Mouse (Mus musculus) frontal cortex, postnatal 14 days (tissue): Measurements from ENCODE around the gene Abhd2.

Experiments
- DNase-seq, 2 experiments: peaks; one replicate each; pipeline ENCODE4 v3.0.0; 2022; ENCODE audit warnings: low spot score in 2 of 2

Gene Abhd2

GRCm38 (mm10) chr7:79323855-79324254, 50.9 kb downstream of the Abhd2 start:
- no peak for DNase-seq

GRCm38 (mm10) chr7:79328769-79329168, 55.8 kb downstream of the Abhd2 start:
- no peak for DNase-seq

GRCm38 (mm10) chr7:79331197-79331596, 58.2 kb downstream of the Abhd2 start:
- DNase-seq = no peak

GRCm38 (mm10) chr7:79333419-79333818, 60.4 kb downstream of the Abhd2 start:
- DNase-seq = no peak

GRCm38 (mm10) chr7:79336362-79336910, 63.4 kb downstream of the Abhd2 start:
- DNase-seq = no peak

GRCm38 (mm10) chr7:79345902-79346301, 72.9 kb downstream of the Abhd2 start:
- DNase-seq = no peak

- DNase-seq = no peak
Measured at GRCm38 (mm10) chr7:79346555-79347075, 73.6 kb downstream of the Abhd2 start.

- no peak for DNase-seq
Measured at GRCm38 (mm10) chr7:79347108-79347813, 74.3 kb downstream of the Abhd2 start.

GRCm38 (mm10) chr7:79348816-79349215, 75.8 kb downstream of the Abhd2 start:
- no peak for DNase-seq

GRCm38 (mm10) chr7:79349738-79350386, 76.9 kb downstream of the Abhd2 start:
- DNase-seq = peak; percentile 67 to 79

- peak; percentile 71 to 82 for DNase-seq
Measured at GRCm38 (mm10) chr7:79358350-79359182, 85.6 kb downstream of the Abhd2 start.

- no peak for DNase-seq
Measured at GRCm38 (mm10) chr7:79359183-79359435, 86.1 kb downstream of the Abhd2 start.

- DNase-seq = no peak
Measured at GRCm38 (mm10) chr7:79360056-79360455, 87.1 kb downstream of the Abhd2 start.

GRCm38 (mm10) chr7:79362208-79362607, 89.2 kb downstream of the Abhd2 start:
- peak; percentile 54 to 65 for DNase-seq

GRCm38 (mm10) chr7:79362830-79363229, 89.8 kb downstream of the Abhd2 start:
- no peak for DNase-seq

GRCm38 (mm10) chr7:79363370-79364043, 90.5 kb downstream of the Abhd2 start:
- DNase-seq = peak in 1 of 2 experiments; percentile 71

GRCm38 (mm10) chr7:79368664-79369063, 95.7 kb downstream of the Abhd2 start:
- no peak for DNase-seq

GRCm38 (mm10) chr7:79369416-79369815, 96.4 kb downstream of the Abhd2 start:
- DNase-seq = no peak

GRCm38 (mm10) chr7:79371321-79371879, 98.4 kb downstream of the Abhd2 start:
- peak; percentile 63 to 64 for DNase-seq

- DNase-seq = no peak
Measured at GRCm38 (mm10) chr7:79374017-79374416, 101.0 kb downstream of the Abhd2 start.

- no peak for DNase-seq
Measured at GRCm38 (mm10) chr7:79375594-79375993, 102.6 kb downstream of the Abhd2 start.
